Mouse (Mus musculus): Measurements from ENCODE around the gene Itpr1. TPM values are rescaled to one million over a fixed set of nuclear protein-coding genes. Genes with fewer than 3 reads are reported as not detected.

Itpr1 gene
- polyA plus RNA-seq, 1 experiment = 68.2 TPM

DNA sequence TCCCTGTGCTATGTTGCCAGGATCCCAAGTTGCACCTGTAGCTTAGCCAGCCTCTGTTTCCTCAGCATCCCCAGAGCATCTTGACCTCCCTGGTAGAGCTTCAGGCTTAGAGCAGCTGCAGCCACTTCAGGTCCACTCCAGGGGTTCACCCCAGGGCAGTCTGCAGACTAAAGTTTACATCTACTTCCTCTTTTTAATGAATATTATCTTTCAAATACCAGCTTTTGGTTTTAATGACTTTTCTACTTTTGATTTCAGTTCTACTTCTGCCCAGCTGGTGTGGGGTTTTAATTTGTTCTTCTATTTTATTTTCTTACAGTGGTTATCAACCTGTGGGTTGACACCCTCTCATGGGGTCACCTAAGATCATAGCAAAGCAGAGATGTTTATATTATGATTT, 353.7 kb downstream of the Itpr1 start:
- TF ChIP-seq CTCF (conservative IDR thresholded peaks at IDR 0.05; ENCODE audit: insufficient read depth, insufficient read length, low read depth, low read length) (no peak), POLR2A (IDR thresholded peaks at IDR 0.05; ENCODE audit: low read depth, low read length) (no peak)
- no peak for DNase-seq
- Histone ChIP-seq H3K4me1 (ENCODE audit: control insufficient read depth, insufficient read depth, low read length) (peaks cover 11% of the 10 kb centered on the region), H3K4me3 (ENCODE audit: insufficient read depth, low read depth, low read length) (no peak overlapping the region), H3K27ac (ENCODE audit: insufficient read depth, low read depth, low read length) (no peak overlapping the region), H3K27me3 (replicated peaks; ENCODE audit: control insufficient read depth, insufficient read depth, low read length) (no peaks in the 10 kb centered on the region), H3K36me3 (ENCODE audit: control insufficient read depth, insufficient read depth, low read length) (no peaks in the 10 kb centered on the region)

DNA sequence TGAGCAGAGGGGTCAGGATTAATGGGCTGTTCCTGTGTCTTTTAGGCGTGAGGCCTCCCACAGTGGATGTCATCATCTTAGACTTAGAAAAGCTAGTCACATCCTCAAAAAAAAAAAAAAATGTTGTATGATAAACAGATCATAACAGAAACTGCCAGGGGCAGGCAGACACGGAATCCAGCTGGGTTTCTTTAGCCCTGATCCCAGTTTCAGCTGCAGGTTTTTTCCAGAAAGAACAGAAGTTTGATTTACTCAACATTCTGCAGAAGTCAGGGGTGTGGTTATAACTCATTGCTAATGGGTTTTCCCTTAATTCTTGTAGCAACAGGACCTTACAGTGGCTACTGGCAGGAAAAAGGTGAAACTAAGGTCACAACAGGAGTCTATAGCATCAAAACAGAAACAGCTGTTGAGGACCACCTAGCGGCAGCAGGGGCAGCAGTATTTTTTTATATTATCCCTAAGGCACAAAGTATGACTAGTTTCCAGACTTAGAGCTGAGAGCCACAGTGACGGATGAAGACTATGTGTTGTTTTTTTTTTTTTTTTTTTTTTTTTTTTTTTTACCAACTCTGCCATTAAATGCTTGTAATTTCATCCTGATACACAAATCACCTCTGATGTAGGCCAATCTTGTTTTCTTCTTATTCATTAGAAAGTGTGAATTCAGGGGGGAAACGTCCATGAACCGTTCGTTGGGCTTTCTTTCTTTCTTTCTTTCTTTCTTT, 356.7 kb downstream of the Itpr1 start:
- Histone ChIP-seq H3K27ac (ENCODE audit: insufficient read depth, low read depth, low read length) (peak overlapping the region; percentile 89), H3K27me3 (replicated peaks; ENCODE audit: control insufficient read depth, insufficient read depth, low read length) (no peaks in the 10 kb centered on the region), H3K4me3 (ENCODE audit: insufficient read depth, low read depth, low read length) (no peak overlapping the region), H3K4me1 (ENCODE audit: control insufficient read depth, insufficient read depth, low read length) (peaks cover 17% of the 10 kb centered on the region), H3K36me3 (ENCODE audit: control insufficient read depth, insufficient read depth, low read length) (no peaks in the 10 kb centered on the region)
- TF ChIP-seq POLR2A (IDR thresholded peaks at IDR 0.05; ENCODE audit: low read depth, low read length) (no peak), CTCF (conservative IDR thresholded peaks at IDR 0.05; ENCODE audit: insufficient read depth, insufficient read length, low read depth, low read length) (no peak)
- WGBS = 48% methylated on average over 7 of the region's 7 CpGs
- DNase-seq = peak; percentile 65

DNA sequence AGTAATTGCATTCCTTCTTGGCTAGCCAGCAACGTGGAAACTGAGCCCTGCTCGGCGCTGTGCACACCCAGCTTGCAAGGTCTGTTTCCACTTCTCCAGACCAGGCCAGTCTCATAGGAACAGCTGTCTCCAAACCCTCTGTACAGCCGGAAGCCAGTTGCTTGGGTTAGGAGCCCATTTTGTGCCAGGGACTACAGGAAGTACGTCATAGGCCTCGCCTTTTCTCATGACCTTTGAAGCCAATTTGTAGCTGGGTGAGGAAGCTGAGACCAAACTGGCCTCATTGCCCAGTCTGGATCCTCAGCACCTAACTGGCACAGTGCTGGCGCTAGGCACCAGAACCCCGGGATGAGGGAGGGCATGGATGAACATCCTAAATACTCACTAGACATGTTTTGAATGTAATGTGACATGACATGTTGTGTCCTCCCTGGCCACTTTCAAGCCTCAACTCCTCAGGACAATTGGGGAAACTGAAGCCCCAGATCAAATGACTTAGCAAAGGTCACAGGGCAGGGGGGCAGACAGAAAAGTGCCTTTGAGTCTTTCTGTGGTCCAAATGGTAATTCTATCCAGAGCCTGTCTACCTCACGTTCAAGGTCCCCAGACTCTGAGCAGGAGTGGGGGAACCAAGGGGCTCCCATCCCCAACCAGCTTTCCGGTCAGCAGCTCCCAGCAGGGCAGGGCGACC, 357.6 kb downstream of the Itpr1 start:
- 16% methylated on average over 11 of the region's 11 CpGs for WGBS
- Histone ChIP-seq H3K27me3 (replicated peaks; ENCODE audit: control insufficient read depth, insufficient read depth, low read length) (no peaks in the 10 kb centered on the region), H3K4me3 (ENCODE audit: insufficient read depth, low read depth, low read length) (no peak overlapping the region; the same call in 1 of the 2 replicates), H3K4me1 (ENCODE audit: control insufficient read depth, insufficient read depth, low read length) (peaks cover 17% of the 10 kb centered on the region), H3K36me3 (ENCODE audit: control insufficient read depth, insufficient read depth, low read length) (no peaks in the 10 kb centered on the region), H3K27ac (ENCODE audit: insufficient read depth, low read depth, low read length) (peak overlapping the region; percentile 89)
- TF ChIP-seq POLR2A (IDR thresholded peaks at IDR 0.05; ENCODE audit: low read depth, low read length) = no peak
- no peak for TF ChIP-seq CTCF (conservative IDR thresholded peaks at IDR 0.05; ENCODE audit: insufficient read depth, insufficient read length, low read depth, low read length)
- peak; percentile 84 for DNase-seq

DNA sequence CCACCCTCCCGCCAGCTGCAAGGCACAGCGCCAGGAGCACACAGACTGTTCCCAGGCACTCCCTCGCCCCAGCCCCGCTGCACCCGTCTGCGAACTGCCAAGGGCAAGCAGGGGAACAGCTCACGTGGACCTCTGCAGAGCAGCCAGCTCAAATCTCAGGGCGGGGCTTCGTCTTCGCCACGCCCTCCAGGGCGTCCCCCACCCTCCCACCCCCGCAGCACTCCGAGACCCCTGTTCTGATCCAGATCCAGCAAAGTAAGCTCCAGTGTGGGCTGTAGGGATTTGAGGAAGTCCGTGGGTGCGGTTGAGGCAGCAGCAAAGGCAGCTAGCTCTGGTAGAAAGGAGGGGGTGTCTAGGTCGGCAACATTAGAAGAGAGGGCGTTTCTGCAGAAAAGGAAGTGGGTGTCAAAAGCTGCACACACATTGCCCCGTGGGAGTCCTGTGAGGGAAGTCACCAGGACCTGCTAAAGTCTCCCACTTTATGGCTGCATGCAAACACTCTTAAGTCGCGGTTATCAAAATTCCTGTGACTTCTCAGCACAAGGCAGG, 358.2 kb downstream of the Itpr1 start:
- TF ChIP-seq POLR2A (IDR thresholded peaks at IDR 0.05; ENCODE audit: low read depth, low read length) = no peak
- no peak for TF ChIP-seq CTCF (conservative IDR thresholded peaks at IDR 0.05; ENCODE audit: insufficient read depth, insufficient read length, low read depth, low read length)
- peak overlapping the region; percentile 36 for H3K4me3 ChIP-seq (ENCODE audit: insufficient read depth, low read depth, low read length)
- DNase-seq = peak; percentile 94
- WGBS = under 1% methylated on average over 21 of the region's 21 CpGs
- H3K27ac ChIP-seq (ENCODE audit: insufficient read depth, low read depth, low read length) = peak overlapping the region; percentile 89
- no peaks in the 10 kb centered on the region for H3K36me3 ChIP-seq (ENCODE audit: control insufficient read depth, insufficient read depth, low read length)
- H3K27me3 ChIP-seq (replicated peaks; ENCODE audit: control insufficient read depth, insufficient read depth, low read length) = no peaks in the 10 kb centered on the region
- peaks cover 17% of the 10 kb centered on the region for H3K4me1 ChIP-seq (ENCODE audit: control insufficient read depth, insufficient read depth, low read length)

DNA sequence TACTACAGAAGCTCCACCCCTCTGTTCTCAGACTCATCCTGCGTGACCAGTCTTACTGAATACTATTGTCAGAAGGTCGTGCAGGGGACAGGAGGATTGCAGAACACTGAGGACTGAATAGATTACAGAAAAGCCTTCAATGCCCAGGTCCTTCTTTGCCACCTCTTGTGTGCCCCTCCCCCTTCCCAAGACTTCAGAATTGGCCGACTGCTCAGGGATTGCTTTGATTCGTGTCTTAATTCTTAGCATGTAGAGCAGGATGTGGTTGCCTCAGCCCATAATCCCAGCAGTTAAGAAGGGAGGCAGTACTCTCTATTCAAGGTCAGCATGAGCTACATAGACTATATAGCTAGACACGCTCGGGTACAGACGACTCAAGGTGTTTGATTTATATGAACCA, 359.8 kb downstream of the Itpr1 start:
- peaks cover 17% of the 10 kb centered on the region for H3K4me1 ChIP-seq (ENCODE audit: control insufficient read depth, insufficient read depth, low read length)
- WGBS = 44% methylated on average over 7 of the region's 7 CpGs
- no peaks in the 10 kb centered on the region for H3K36me3 ChIP-seq (ENCODE audit: control insufficient read depth, insufficient read depth, low read length)
- no peak overlapping the region for H3K27ac ChIP-seq (ENCODE audit: insufficient read depth, low read depth, low read length)
- TF ChIP-seq CTCF (conservative IDR thresholded peaks at IDR 0.05; ENCODE audit: insufficient read depth, insufficient read length, low read depth, low read length) (no peak), POLR2A (IDR thresholded peaks at IDR 0.05; ENCODE audit: low read depth, low read length) (no peak)
- H3K4me3 ChIP-seq (ENCODE audit: insufficient read depth, low read depth, low read length) = no peak overlapping the region
- no peaks in the 10 kb centered on the region for H3K27me3 ChIP-seq (replicated peaks; ENCODE audit: control insufficient read depth, insufficient read depth, low read length)
- DNase-seq = no peak

DNA sequence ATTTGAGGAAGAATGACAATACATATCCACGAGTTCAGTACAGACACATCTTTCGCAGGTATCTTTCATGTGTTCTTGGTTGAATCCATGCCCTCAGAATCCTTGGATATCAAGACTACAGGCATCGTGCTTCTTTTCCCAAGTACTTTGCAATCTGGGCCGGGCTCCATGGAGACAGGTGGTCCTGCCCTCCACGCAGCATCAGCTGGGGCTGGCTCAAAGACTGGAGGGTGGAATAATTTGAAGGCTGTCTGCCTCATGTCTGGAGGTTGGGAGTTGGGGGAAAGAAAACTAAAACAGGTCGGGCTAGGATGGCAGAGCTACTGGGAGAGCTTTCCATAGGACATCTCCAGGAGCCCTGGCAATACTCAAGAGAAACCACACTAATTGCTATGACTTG, 364.2 kb downstream of the Itpr1 start:
- H3K4me3 ChIP-seq (ENCODE audit: insufficient read depth, low read depth, low read length) = no peak overlapping the region
- 96% methylated on average over 6 of the region's 6 CpGs for WGBS
- no peaks in the 10 kb centered on the region for H3K27me3 ChIP-seq (replicated peaks; ENCODE audit: control insufficient read depth, insufficient read depth, low read length)
- DNase-seq = no peak
- no peak overlapping the region for H3K27ac ChIP-seq (ENCODE audit: insufficient read depth, low read depth, low read length)
- no peaks in the 10 kb centered on the region for H3K36me3 ChIP-seq (ENCODE audit: control insufficient read depth, insufficient read depth, low read length)
- H3K4me1 ChIP-seq (ENCODE audit: control insufficient read depth, insufficient read depth, low read length) = peaks cover 6% of the 10 kb centered on the region
- no peak for TF ChIP-seq CTCF (conservative IDR thresholded peaks at IDR 0.05; ENCODE audit: insufficient read depth, insufficient read length, low read depth, low read length)
- TF ChIP-seq POLR2A (IDR thresholded peaks at IDR 0.05; ENCODE audit: low read depth, low read length) = no peak

DNA sequence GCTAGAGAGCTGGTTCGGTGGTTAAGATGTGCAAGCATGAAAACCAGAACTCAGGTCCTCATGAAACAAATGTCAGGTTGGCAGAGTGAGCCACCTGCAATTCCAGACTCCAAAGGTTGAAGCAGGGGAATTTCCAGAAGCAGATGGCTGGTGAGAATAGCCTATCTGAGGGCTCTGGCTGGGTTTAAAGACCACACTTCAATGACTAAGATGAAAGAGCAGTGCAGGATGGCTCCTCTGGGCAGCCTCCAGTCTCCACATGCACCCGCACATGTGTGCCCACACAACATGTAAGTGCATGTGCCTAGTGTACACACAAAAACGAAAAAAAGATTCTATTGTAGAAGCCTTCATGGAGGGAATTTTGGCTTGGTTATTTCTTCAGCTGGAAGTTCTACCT, 375.5 kb downstream of the Itpr1 start:
- WGBS = 91% methylated on average over 3 of the region's 3 CpGs
- TF ChIP-seq CTCF (conservative IDR thresholded peaks at IDR 0.05; ENCODE audit: insufficient read depth, insufficient read length, low read depth, low read length) (no peak), POLR2A (IDR thresholded peaks at IDR 0.05; ENCODE audit: low read depth, low read length) (no peak)
- Histone ChIP-seq H3K27ac (ENCODE audit: insufficient read depth, low read depth, low read length) (no peak overlapping the region), H3K27me3 (replicated peaks; ENCODE audit: control insufficient read depth, insufficient read depth, low read length) (no peaks in the 10 kb centered on the region), H3K36me3 (ENCODE audit: control insufficient read depth, insufficient read depth, low read length) (no peaks in the 10 kb centered on the region), H3K4me1 (ENCODE audit: control insufficient read depth, insufficient read depth, low read length) (no peaks in the 10 kb centered on the region), H3K4me3 (ENCODE audit: insufficient read depth, low read depth, low read length) (no peak overlapping the region)
- no peak for DNase-seq
